Mouse (Mus musculus) midbrain, embryonic 14.5 days (tissue): ENCODE data around the gene Rem1. TPM values are rescaled to one million over a fixed set of nuclear protein-coding genes. Genes with fewer than 3 reads are reported as not detected.

ENCODE experiments used
- ATAC-seq: fragments of 200-750 bp; cut with Nextera tagmentation; 2 replicates; pipeline ENCODE4 v1.8.0; 2017; ENCODE audit warnings: moderate number of reproducible peaks, moderate library complexity; ENCODE audit not compliant: low FRiP score, low TSS enrichment
- DNase-seq: peaks from one replicate; pipeline ENCODE4 v3.0.0-alpha.2; 2015
- H3K27ac ChIP-seq: fragments of 300-500 bp; sonication (generic); replicated peaks from 2 replicates; pipeline ENCODE4 v1.5.1; 2014; ENCODE audit warnings: mild to moderate bottlenecking, low read depth, low read length, moderate library complexity
- H3K27me3 ChIP-seq: fragments of 300-500 bp; sonication (generic); 2 replicates; pipeline ENCODE4 v1.6.1; 2014; ENCODE audit warnings: low read length, control low read depth, mixed read lengths; ENCODE audit not compliant: control insufficient read depth, insufficient read depth
- H3K36me3 ChIP-seq: fragments of 300-500 bp; sonication (generic); 2 replicates; pipeline ENCODE4 v1.6.1; 2014; ENCODE audit warnings: low read length, control low read depth; ENCODE audit not compliant: control insufficient read depth, insufficient read depth
- H3K4me1 ChIP-seq: fragments of 300-500 bp; sonication (generic); 2 replicates; pipeline ENCODE4 v1.6.1; 2014; ENCODE audit warnings: mild to moderate bottlenecking, antibody characterized with exemption, low read length, control low read depth; ENCODE audit not compliant: control insufficient read depth, insufficient read depth
- H3K4me2 ChIP-seq: fragments of 300-500 bp; sonication (generic); 2 replicates; pipeline ENCODE4 v1.6.1; 2014; ENCODE audit warnings: mild to moderate bottlenecking, low read length, moderate library complexity
- H3K4me3 ChIP-seq: fragments of 300-500 bp; sonication (generic); replicated peaks from 2 replicates; pipeline ENCODE4 v1.5.1; 2014; ENCODE audit warnings: low read depth, low read length
- H3K9ac ChIP-seq: fragments of 300-500 bp; sonication (generic); replicated peaks from 2 replicates; pipeline ENCODE4 v1.6.1; 2014; ENCODE audit warnings: mild to moderate bottlenecking, low read length, moderate library complexity
- H3K9me3 ChIP-seq: fragments of 300-500 bp; sonication (generic); 2 replicates; pipeline ENCODE4 v1.6.1; 2016; ENCODE audit warnings: low read length, control low read depth, mixed read lengths; ENCODE audit not compliant: control insufficient read depth
- WGBS: fragments of 180-500 bp; shearing (Covaris S2); extraction: QIAGEN DNeasy Blood & Tissue Kit; methylation state at CpG from one replicate; pipeline ENCODE4 v1.1.7; 2014; 5-methylcytosine and 5-hydroxymethylcytosine counted together
- polyA plus RNA-seq: library from polyadenylated mRNA; unstranded; fragments of >200 nt; fragmentation: Nextera tagmentation; extraction: Ambion mirVana; gene quantifications from 2 replicates; pipeline ENCODE4 v1.2.1, GENCODE M21; 2014

The Rem1 gene
- polyA plus RNA-seq, 1 experiment from 2014 or later, result 0.12 TPM

GRCm38 (mm10) chr2:152601275-152601960 is 25.3 kb upstream of the Rem1 start:
- 82% methylated on average over 4 of the region's 4 CpGs for WGBS
- no peak overlapping the region for H3K9ac ChIP-seq
- H3K36me3 ChIP-seq, result no peaks in the 10 kb centered on the region
- no peak overlapping the region for H3K27ac ChIP-seq
- H3K9me3 ChIP-seq, result no peaks in the 10 kb centered on the region
- no peak for ATAC-seq
- H3K27me3 ChIP-seq, result no peaks in the 10 kb centered on the region
- no peak for DNase-seq
- no peak overlapping the region for H3K4me2 ChIP-seq
- no peak overlapping the region for H3K4me3 ChIP-seq
- H3K4me1 ChIP-seq, result no peaks in the 10 kb centered on the region

GRCm38 (mm10) chr2:152604057-152604456 is 22.7 kb upstream of the Rem1 start, which contains the start of gene Defb36:
Defb36 (plus strand) TSS chr2:152604327.
- Histone ChIP-seq H3K9ac (no peak within 1 kb of the TSS), H3K4me1 (no peaks in the 10 kb centered on the region), H3K4me2 (no peak within 1 kb of the TSS), H3K27ac (no peak within 1 kb of the TSS), H3K27me3 (no peaks in the 10 kb centered on the region), H3K9me3 (no peaks in the 10 kb centered on the region), H3K36me3 (no peaks in the 10 kb centered on the region), H3K4me3 (no peak within 1 kb of the TSS)
- 88% methylated on average over 15 of the region's 15 CpGs for WGBS
- DNase-seq (peak; percentile 25), ATAC-seq (no peak)

- WGBS, result 75% methylated on average over 6 of the region's 6 CpGs
- ATAC-seq (no peak), DNase-seq (no peak)
- Histone ChIP-seq H3K27ac (no peak overlapping the region), H3K36me3 (no peaks in the 10 kb centered on the region), H3K4me1 (no peaks in the 10 kb centered on the region), H3K4me3 (no peak overlapping the region), H3K27me3 (no peaks in the 10 kb centered on the region), H3K9ac (no peak overlapping the region), H3K9me3 (no peaks in the 10 kb centered on the region), H3K4me2 (no peak overlapping the region)
Measured at GRCm38 (mm10) chr2:152607746-152608145, 19.0 kb upstream of the Rem1 start.

GRCm38 (mm10) chr2:152608719-152609118 is 18.0 kb upstream of the Rem1 start:
- no peak for DNase-seq
- Histone ChIP-seq H3K27me3 (no peaks in the 10 kb centered on the region), H3K9me3 (no peaks in the 10 kb centered on the region), H3K36me3 (no peaks in the 10 kb centered on the region), H3K27ac (no peak overlapping the region), H3K4me2 (no peak overlapping the region), H3K4me3 (no peak overlapping the region), H3K9ac (no peak overlapping the region), H3K4me1 (no peaks in the 10 kb centered on the region)
- 88% methylated on average over 1 of the region's 1 CpGs for WGBS
- no peak for ATAC-seq

GRCm38 (mm10) chr2:152612193-152612592 is 14.6 kb upstream of the Rem1 start:
- H3K27ac ChIP-seq, result no peak overlapping the region
- no peak overlapping the region for H3K4me3 ChIP-seq
- DNase-seq (no peak), ATAC-seq (no peak)
- WGBS, result 45% methylated on average over 8 of the region's 8 CpGs
- no peak overlapping the region for H3K9ac ChIP-seq
- H3K36me3 ChIP-seq, result no peaks in the 10 kb centered on the region
- no peaks in the 10 kb centered on the region for H3K27me3 ChIP-seq
- no peaks in the 10 kb centered on the region for H3K4me1 ChIP-seq
- no peak overlapping the region for H3K4me2 ChIP-seq
- no peaks in the 10 kb centered on the region for H3K9me3 ChIP-seq

- no peak; the same call in 1 of the 2 replicates for ATAC-seq
- Histone ChIP-seq H3K27ac (no peak overlapping the region), H3K36me3 (no peaks in the 10 kb centered on the region), H3K27me3 (no peaks in the 10 kb centered on the region), H3K9ac (no peak overlapping the region), H3K4me1 (no peaks in the 10 kb centered on the region), H3K4me3 (no peak overlapping the region), H3K9me3 (no peaks in the 10 kb centered on the region), H3K4me2 (no peak overlapping the region)
- peak; percentile 92 for DNase-seq
- 14% methylated on average over 7 of the region's 7 CpGs for WGBS
Measured at GRCm38 (mm10) chr2:152615563-152615962, 11.2 kb upstream of the Rem1 start.

- DNase-seq (no peak), ATAC-seq (no peak)
- Histone ChIP-seq H3K4me2 (no peak overlapping the region), H3K4me1 (no peaks in the 10 kb centered on the region), H3K9ac (no peak overlapping the region), H3K4me3 (no peak overlapping the region), H3K27me3 (no peaks in the 10 kb centered on the region), H3K9me3 (no peaks in the 10 kb centered on the region), H3K36me3 (no peaks in the 10 kb centered on the region), H3K27ac (no peak overlapping the region)
- WGBS, result 83% methylated on average over 6 of the region's 6 CpGs
Measured at GRCm38 (mm10) chr2:152616470-152616869, 10.3 kb upstream of the Rem1 start.

- WGBS, result 58% methylated on average over 5 of the region's 5 CpGs
- DNase-seq (no peak), ATAC-seq (no peak)
- Histone ChIP-seq H3K9me3 (no peaks in the 10 kb centered on the region), H3K27me3 (no peaks in the 10 kb centered on the region), H3K4me3 (no peak overlapping the region), H3K9ac (no peak overlapping the region), H3K36me3 (no peaks in the 10 kb centered on the region), H3K4me1 (no peaks in the 10 kb centered on the region), H3K4me2 (no peak overlapping the region), H3K27ac (no peak overlapping the region)
Measured at GRCm38 (mm10) chr2:152617374-152617773, 9.4 kb upstream of the Rem1 start.

GRCm38 (mm10) chr2:152620367-152621134 is 6.2 kb upstream of the Rem1 start:
- 83% methylated on average over 9 of the region's 9 CpGs for WGBS

More at GRCm38 (mm10) chr2:152620367-152621134, 6.2 kb upstream of the Rem1 start:
- Histone ChIP-seq H3K4me1 (peaks cover 5% of the 10 kb centered on the region), H3K27me3 (no peaks in the 10 kb centered on the region), H3K9me3 (no peaks in the 10 kb centered on the region), H3K36me3 (no peaks in the 10 kb centered on the region), H3K27ac (no peak overlapping the region), H3K4me2 (no peak overlapping the region), H3K4me3 (no peak overlapping the region), H3K9ac (no peak overlapping the region)
- no peak for DNase-seq
- no peak for ATAC-seq
